Mouse (Mus musculus) megakaryocyte, embryonic 14.5 days (primary cell): ENCODE measurements around the gene Fastkd1. TPM values are rescaled to one million over a fixed set of nuclear protein-coding genes. Genes with fewer than 3 reads are reported as not detected.

Experiments used
- H3K27me3 ChIP-seq: replicated peaks from 2 replicates; pipeline ENCODE3; 2012; ENCODE audit warnings: inconsistent platforms
- H3K36me3 ChIP-seq: replicated peaks from 2 replicates; pipeline ENCODE3; 2012; ENCODE audit warnings: low read length, inconsistent platforms, mixed read lengths
- H3K4me1 ChIP-seq: 2 replicates; pipeline ENCODE4 v1.6.1; 2012; ENCODE audit warnings: inconsistent platforms
- H3K4me3 ChIP-seq: replicated peaks from 2 replicates; pipeline ENCODE3; 2012; ENCODE audit warnings: moderate library complexity, mild to moderate bottlenecking, inconsistent platforms
- H3K9me3 ChIP-seq: 2 replicates; pipeline ENCODE4 v1.6.1; 2012; ENCODE audit warnings: inconsistent platforms
- FLI1 ChIP-seq: IDR thresholded peaks from 2 replicates; pipeline ENCODE4 v1.6.1; 2012; ENCODE audit warnings: low read length, inconsistent platforms, mixed read lengths
- GATA1 ChIP-seq: IDR thresholded peaks from 3 replicates; pipeline ENCODE4 v1.6.1; 2012; ENCODE audit warnings: mixed read lengths, low read length, inconsistent platforms, borderline replicate concordance
- polyA plus RNA-seq: library from polyadenylated mRNA; stranded (reverse); fragments of >175 nt; gene quantifications from 2 replicates; pipeline ENCODE4 v1.2.3, GENCODE M21; 2012; ENCODE audit warnings: low replicate concordance; ENCODE audit not compliant: insufficient read depth

The Fastkd1 gene
- polyA plus RNA-seq, 1 experiment: not detected

GRCm38 (mm10) chr2:69676713-69677112 lies 36.6 kb downstream of the Fastkd1 start:
- Histone ChIP-seq H3K27me3 (no peaks in the 10 kb centered on the region), H3K9me3 (no peaks in the 10 kb centered on the region), H3K4me1 (no peaks in the 10 kb centered on the region), H3K4me3 (no peak overlapping the region), H3K36me3 (no peaks in the 10 kb centered on the region)
- TF ChIP-seq GATA1 (no peak), FLI1 (no peak)

- no peaks in the 10 kb centered on the region for H3K4me1 ChIP-seq
- H3K27me3 ChIP-seq: no peaks in the 10 kb centered on the region
- H3K9me3 ChIP-seq: no peaks in the 10 kb centered on the region
- TF ChIP-seq GATA1: no peak
- no peak for TF ChIP-seq FLI1
- H3K36me3 ChIP-seq: no peaks in the 10 kb centered on the region
- no peak overlapping the region for H3K4me3 ChIP-seq
Measured at GRCm38 (mm10) chr2:69675266-69675665, 38.0 kb downstream of the Fastkd1 start.

- H3K4me1 ChIP-seq: no peaks in the 10 kb centered on the region
- H3K27me3 ChIP-seq: no peaks in the 10 kb centered on the region
- H3K36me3 ChIP-seq: no peaks in the 10 kb centered on the region
- no peak overlapping the region for H3K4me3 ChIP-seq
- TF ChIP-seq FLI1 (no peak), GATA1 (no peak)
- no peaks in the 10 kb centered on the region for H3K9me3 ChIP-seq
Measured at GRCm38 (mm10) chr2:69673723-69674122, 39.6 kb downstream of the Fastkd1 start.

GRCm38 (mm10) chr2:69669853-69670252 lies 43.5 kb downstream of the Fastkd1 start, which contains the start of gene Klhl41:
TSS of gene Klhl41 (plus strand) at chr2:69670120.
- TF ChIP-seq GATA1: no peak
- TF ChIP-seq FLI1: no peak
- no peaks in the 10 kb centered on the region for H3K4me1 ChIP-seq
- H3K4me3 ChIP-seq: no peak within 1 kb of the TSS
- H3K36me3 ChIP-seq: no peaks in the 10 kb centered on the region
- no peaks in the 10 kb centered on the region for H3K9me3 ChIP-seq
- H3K27me3 ChIP-seq: no peaks in the 10 kb centered on the region

GRCm38 (mm10) chr2:69668414-69668813 lies 44.9 kb downstream of the Fastkd1 start:
- no peaks in the 10 kb centered on the region for H3K9me3 ChIP-seq
- peaks cover 6% of the 10 kb centered on the region; the same call in 1 of the 2 replicates for H3K4me1 ChIP-seq
- no peaks in the 10 kb centered on the region for H3K36me3 ChIP-seq
- H3K27me3 ChIP-seq: no peaks in the 10 kb centered on the region
- no peak overlapping the region for H3K4me3 ChIP-seq
- TF ChIP-seq GATA1 (no peak), FLI1 (no peak)

GRCm38 (mm10) chr2:69667656-69668055 lies 45.7 kb downstream of the Fastkd1 start:
- Histone ChIP-seq H3K4me1 (peaks cover 6% of the 10 kb centered on the region; the same call in 1 of the 2 replicates), H3K4me3 (no peak overlapping the region), H3K36me3 (no peaks in the 10 kb centered on the region), H3K9me3 (no peaks in the 10 kb centered on the region), H3K27me3 (no peaks in the 10 kb centered on the region)
- TF ChIP-seq GATA1 (no peak), FLI1 (no peak)

GRCm38 (mm10) chr2:69663827-69664476 lies 49.4 kb downstream of the Fastkd1 start:
- Histone ChIP-seq H3K36me3 (no peaks in the 10 kb centered on the region), H3K4me1 (peaks cover 6% of the 10 kb centered on the region; the same call in 1 of the 2 replicates), H3K9me3 (no peaks in the 10 kb centered on the region), H3K27me3 (no peaks in the 10 kb centered on the region), H3K4me3 (no peak overlapping the region)
- no peak for TF ChIP-seq FLI1
- no peak for TF ChIP-seq GATA1

GRCm38 (mm10) chr2:69659326-69659725 lies 54.0 kb downstream of the Fastkd1 start:
- Histone ChIP-seq H3K36me3 (peaks cover 4% of the 10 kb centered on the region), H3K9me3 (no peaks in the 10 kb centered on the region), H3K4me1 (peaks cover 6% of the 10 kb centered on the region; the same call in 1 of the 2 replicates), H3K27me3 (no peaks in the 10 kb centered on the region), H3K4me3 (no peak overlapping the region)
- TF ChIP-seq FLI1 (no peak), GATA1 (no peak)

GRCm38 (mm10) chr2:69649716-69650115 lies 63.6 kb downstream of the Fastkd1 start:
- Histone ChIP-seq H3K4me1 (peaks cover 13% of the 10 kb centered on the region), H3K9me3 (no peaks in the 10 kb centered on the region), H3K36me3 (no peaks in the 10 kb centered on the region), H3K27me3 (peaks cover 2% of the 10 kb centered on the region), H3K4me3 (no peak overlapping the region)
- TF ChIP-seq GATA1: no peak
- no peak for TF ChIP-seq FLI1

- Histone ChIP-seq H3K4me1 (peaks cover 13% of the 10 kb centered on the region), H3K4me3 (peak within 1 kb of the TSS; percentile 99), H3K9me3 (peaks cover 4% of the 10 kb centered on the region; the same call in 1 of the 2 replicates), H3K36me3 (no peaks in the 10 kb centered on the region), H3K27me3 (peaks cover 6% of the 10 kb centered on the region)
- TF ChIP-seq GATA1 (no peak), FLI1 (no peak)
Measured at GRCm38 (mm10) chr2:69646726-69647490, 66.4 kb downstream of the Fastkd1 start, which contains the start of gene Bbs5. TSS of gene Bbs5 (plus strand) at chr2:69647171.
